Mouse (Mus musculus) T-helper 2 cell (primary cell): ENCODE results near the gene Arhgef28.

Experiments
- in situ Hi-C: fragments of 300-600 bp; cut with MboI, MseI; formaldehyde crosslinking; loops from one replicate; pipeline ENCODE4 v1.15.1; 2025; ENCODE audit warnings: high pct_unique_total_duplicates

Gene Arhgef28

GRCm38 (mm10) chr13:97973915-97974314 lies 232.3 kb downstream of the Arhgef28 start:
- in situ Hi-C loops = no loop called here

GRCm38 (mm10) chr13:97966077-97966476 lies 240.2 kb downstream of the Arhgef28 start:
- in situ Hi-C loops = no loop called here

GRCm38 (mm10) chr13:97964892-97965424 lies 241.3 kb downstream of the Arhgef28 start:
- in situ Hi-C loops = no loop called here

- in situ Hi-C loops = no loop called here
These were observed 246.1 kb downstream of the Arhgef28 start for GRCm38 (mm10) chr13:97960142-97960541.

- in situ Hi-C loops = no loop called here
These were observed 246.8 kb downstream of the Arhgef28 start for GRCm38 (mm10) chr13:97959394-97959888.

- in situ Hi-C loops = no loop called here
These were observed 250.5 kb downstream of the Arhgef28 start for GRCm38 (mm10) chr13:97955759-97956158.

GRCm38 (mm10) chr13:97954956-97955496 lies 251.2 kb downstream of the Arhgef28 start:
- in situ Hi-C loops = no loop called here

- in situ Hi-C loops = no loop called here
These were observed 252.2 kb downstream of the Arhgef28 start for GRCm38 (mm10) chr13:97954051-97954450.

- in situ Hi-C loops = no loop called here
These were observed 252.7 kb downstream of the Arhgef28 start for GRCm38 (mm10) chr13:97953526-97953925.

GRCm38 (mm10) chr13:97948856-97949255 lies 257.4 kb downstream of the Arhgef28 start:
- in situ Hi-C loops = loop anchor here (5.0 to 25.0 kb wide), 2 partner anchors 267 to 312 kb away; no protein-coding TSS in a partner anchor

GRCm38 (mm10) chr13:97947598-97947997 lies 258.6 kb downstream of the Arhgef28 start:
- in situ Hi-C loops = loop anchor here (5.0 to 25.0 kb wide), 2 partner anchors 265 to 310 kb away; no protein-coding TSS in a partner anchor

- in situ Hi-C loops = loop anchor here (5.0 to 25.0 kb wide), 2 partner anchors 264 to 309 kb away; no protein-coding TSS in a partner anchor
These were observed 259.8 kb downstream of the Arhgef28 start for GRCm38 (mm10) chr13:97946422-97946821.

GRCm38 (mm10) chr13:97941909-97942680 lies 264.1 kb downstream of the Arhgef28 start:
- in situ Hi-C loops = loop anchor here (25.0 kb wide), 1 partner anchor 305 kb away; no protein-coding TSS in a partner anchor

GRCm38 (mm10) chr13:97941099-97941498 lies 265.1 kb downstream of the Arhgef28 start:
- in situ Hi-C loops = loop anchor here (25.0 kb wide), 1 partner anchor 304 kb away; no protein-coding TSS in a partner anchor

- in situ Hi-C loops = loop anchor here (5.0 to 25.0 kb wide), 2 partner anchors 302 to 707 kb away; no protein-coding TSS in a partner anchor
These were observed 266.6 kb downstream of the Arhgef28 start for GRCm38 (mm10) chr13:97939433-97940160.

- in situ Hi-C loops = loop anchor here (5.0 to 25.0 kb wide), 2 partner anchors 301 to 706 kb away; no protein-coding TSS in a partner anchor
These were observed 267.5 kb downstream of the Arhgef28 start for GRCm38 (mm10) chr13:97938596-97939297.

GRCm38 (mm10) chr13:97937919-97938318 lies 268.3 kb downstream of the Arhgef28 start:
- in situ Hi-C loops = loop anchor here (5.0 to 25.0 kb wide), 2 partner anchors 301 to 706 kb away; no protein-coding TSS in a partner anchor

GRCm38 (mm10) chr13:97928135-97928497 lies 278.1 kb downstream of the Arhgef28 start:
- in situ Hi-C loops = loop anchor here (25.0 kb wide), 1 partner anchor 291 kb away; no protein-coding TSS in a partner anchor

GRCm38 (mm10) chr13:97927376-97928134 lies 278.7 kb downstream of the Arhgef28 start:
- in situ Hi-C loops = loop anchor here (25.0 kb wide), 1 partner anchor 290 kb away; no protein-coding TSS in a partner anchor

- in situ Hi-C loops = loop anchor here (25.0 kb wide), 1 partner anchor 289 kb away; no protein-coding TSS in a partner anchor
These were observed 279.9 kb downstream of the Arhgef28 start for GRCm38 (mm10) chr13:97926371-97926770.
